Mouse (Mus musculus) thymus, postnatal 10 days (tissue): ENCODE results near the gene Zdhhc7.

Source experiments
- DNase-seq, 2 experiments: peaks; one replicate each; pipeline ENCODE4 v3.0.0; 2021; ENCODE audit warnings: low spot score in 2 of 2

Gene Zdhhc7

DNA sequence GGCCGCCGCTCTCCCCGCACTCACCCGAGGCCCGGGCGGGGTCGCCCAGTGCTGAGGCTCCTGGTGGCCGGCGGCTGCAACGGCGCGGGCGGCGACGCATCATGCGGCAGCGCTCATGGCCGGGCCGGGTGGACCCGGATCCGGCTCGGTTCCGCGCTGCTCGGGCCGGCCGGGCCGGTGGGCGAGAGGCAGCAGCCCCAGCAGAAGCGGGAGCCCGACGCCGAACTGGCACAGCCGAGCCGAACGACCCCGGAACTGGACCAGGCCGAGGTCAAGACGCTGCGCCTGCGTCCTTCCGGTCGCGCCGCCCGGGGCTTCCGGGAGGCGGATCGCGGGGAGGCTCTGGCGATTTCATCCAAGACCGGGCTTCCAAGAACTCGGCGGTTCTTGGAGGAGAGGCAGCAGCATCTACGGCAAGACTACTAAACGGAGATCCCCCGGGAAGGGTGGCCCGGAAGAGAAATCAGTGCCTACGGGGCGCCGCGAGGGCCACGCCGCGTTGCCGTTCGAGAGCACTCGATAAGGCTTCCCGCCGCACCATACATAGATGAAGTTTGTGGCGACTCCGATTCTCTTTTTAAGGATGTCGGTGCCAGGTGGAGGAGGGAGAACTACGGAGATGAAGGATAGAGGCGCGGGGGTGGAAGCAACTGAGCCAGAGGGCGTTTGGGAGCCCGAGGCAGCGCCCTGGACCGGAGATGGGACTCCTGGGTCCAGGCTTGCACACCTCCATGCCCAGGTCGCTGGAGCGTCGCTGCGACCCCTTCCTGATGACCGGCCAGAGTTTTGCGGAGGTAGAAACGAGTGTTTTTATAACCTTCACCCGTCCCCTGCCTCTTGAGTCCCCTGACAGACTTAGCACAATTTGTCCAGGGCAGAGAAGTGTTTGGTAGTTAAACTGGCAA is at the start of gene Zdhhc7:
Gene Zdhhc7 (minus strand): TSS at position 415 of the 905 bp plus-strand sequence.
- peak; percentile 60 to 72 for DNase-seq

GRCm38 (mm10) chr8:120150028-120150427 is 48.7 kb upstream of the Zdhhc7 start:
- no peak for DNase-seq

DNA sequence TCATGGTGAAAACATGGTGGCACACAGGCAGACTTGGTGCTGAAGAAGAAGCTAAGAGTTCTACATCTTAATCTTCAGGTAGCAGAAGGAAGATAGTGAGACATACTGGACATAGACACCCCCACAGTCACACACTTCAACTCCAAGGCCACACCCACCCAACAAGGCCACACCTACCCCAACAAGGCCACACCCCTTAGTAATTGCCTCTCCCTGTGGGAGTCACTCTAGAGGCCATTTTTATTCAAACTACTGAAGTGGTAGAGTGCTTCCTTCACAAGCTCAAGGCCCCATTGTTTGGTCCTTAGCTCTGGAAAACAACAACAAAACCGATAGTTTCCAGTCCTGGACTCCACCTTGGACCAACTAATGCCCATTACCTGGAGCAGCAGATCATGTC is 44.8 kb upstream of the Zdhhc7 start:
- DNase-seq: no peak

DNA sequence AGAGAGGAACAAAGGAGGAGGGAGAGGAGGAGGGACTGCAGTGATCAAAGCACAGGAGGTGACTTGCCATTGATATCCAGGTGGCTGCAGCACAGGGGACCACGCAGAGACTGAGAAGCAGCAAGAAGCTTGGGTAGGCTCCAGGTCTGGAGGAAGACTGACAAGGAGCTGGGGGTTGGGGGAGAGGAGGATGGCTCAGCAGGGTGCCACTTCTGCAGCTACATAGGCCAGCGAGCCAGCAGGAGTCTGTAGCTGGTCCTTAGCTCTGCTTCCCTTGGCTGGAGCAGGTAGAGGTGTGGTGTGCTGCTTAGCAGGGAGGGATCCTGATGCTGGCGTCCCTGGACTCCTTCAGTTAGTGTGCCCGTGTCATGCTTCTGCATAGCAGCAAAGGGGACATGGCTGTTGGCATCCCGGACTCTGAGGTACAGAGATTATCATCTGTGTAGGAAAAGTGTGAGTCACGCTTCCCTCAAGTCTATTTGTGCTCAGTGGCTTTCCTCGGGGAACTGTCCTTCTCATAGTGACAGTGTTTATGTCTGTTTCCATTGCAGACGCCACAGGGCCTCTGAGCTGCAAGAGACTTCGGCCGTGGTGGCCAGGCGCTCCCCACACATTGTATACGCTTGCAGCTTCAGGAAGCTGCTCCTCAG is 43.5 kb upstream of the Zdhhc7 start:
- DNase-seq: no peak

- DNase-seq: no peak
Measured at GRCm38 (mm10) chr8:120143911-120144651, 42.8 kb upstream of the Zdhhc7 start.

DNA sequence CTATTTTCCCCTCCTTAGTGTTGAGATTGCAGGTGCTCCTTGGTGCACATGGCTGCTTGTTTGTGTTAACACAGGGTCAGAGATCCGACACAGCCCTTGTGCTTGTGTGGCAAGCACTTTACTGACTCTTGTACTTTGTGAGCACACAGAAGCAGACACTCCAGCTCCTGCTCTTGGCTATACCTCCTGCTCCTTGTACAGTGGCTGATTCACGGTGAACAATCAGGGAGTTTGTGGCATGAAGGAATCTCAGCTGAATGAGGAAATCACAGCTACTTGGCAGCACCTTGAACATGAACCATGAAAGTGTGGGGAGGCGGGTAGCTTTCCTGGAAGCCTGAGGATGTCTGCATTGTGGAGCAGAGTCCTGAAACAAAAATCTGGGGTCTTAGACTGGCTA is 39.5 kb upstream of the Zdhhc7 start:
- DNase-seq: no peak

- no peak for DNase-seq
Measured at GRCm38 (mm10) chr8:120138958-120139357, 37.7 kb upstream of the Zdhhc7 start.

GRCm38 (mm10) chr8:120136618-120137017 is 35.3 kb upstream of the Zdhhc7 start:
- no peak for DNase-seq

DNA sequence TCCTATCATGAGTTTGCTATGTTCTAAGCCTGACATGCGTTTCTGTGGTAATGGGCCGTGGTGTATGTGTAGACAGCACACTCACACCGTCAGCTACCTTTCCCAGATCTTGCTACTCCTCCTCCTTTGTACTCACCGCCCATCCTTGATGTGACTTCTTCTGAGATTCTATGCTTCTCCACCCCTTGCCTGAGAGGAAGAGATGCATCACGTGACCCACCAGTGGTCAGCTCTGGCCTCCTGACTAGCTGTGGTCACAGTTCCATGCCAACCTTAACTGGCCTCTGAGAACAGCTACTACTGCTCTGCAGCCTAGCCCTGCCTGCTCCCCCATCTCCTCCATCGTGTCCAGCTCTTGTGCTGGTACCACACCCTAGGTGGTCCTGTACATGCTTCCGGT is 34.4 kb upstream of the Zdhhc7 start:
- DNase-seq: no peak

DNA sequence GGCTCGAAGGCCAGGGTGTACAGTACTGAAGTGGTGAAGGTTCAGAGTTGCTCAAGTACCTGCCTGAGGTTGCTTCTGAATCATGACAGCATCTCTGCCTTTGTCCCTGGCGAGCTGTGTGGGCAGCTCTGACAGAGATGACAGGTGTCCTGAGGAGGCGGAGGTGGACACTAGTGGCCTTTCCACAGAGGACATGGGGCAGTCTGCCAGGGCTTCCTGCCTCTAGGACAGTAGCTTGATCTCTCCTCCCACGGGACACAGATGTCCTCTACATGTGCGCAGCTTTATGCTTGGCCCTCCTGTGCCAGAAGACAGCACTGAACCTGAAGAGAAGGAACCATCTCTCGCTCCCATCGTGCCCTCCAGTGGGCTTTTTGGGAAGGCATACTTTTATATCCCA is 31.9 kb upstream of the Zdhhc7 start:
- no peak for DNase-seq

DNA sequence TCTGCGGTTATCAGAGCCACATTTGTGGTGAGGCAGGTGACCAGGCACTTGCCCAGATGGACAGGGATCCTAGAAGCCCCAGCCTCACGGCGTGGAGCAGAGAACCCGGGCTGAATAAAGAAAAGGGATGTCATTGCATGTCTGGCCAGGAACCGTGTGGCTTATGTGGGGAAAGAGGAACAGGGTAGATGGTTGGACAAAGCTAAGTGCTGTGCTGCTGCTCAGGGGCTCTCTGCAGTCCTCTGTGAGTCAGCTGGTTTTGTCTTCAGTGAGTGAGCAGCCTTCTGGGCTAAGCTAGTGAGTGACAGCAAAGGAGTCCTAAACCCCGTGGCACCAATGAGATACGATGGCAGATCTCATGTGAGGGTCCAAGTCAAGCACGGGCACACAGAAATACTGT is 29.9 kb upstream of the Zdhhc7 start:
- no peak for DNase-seq

DNA sequence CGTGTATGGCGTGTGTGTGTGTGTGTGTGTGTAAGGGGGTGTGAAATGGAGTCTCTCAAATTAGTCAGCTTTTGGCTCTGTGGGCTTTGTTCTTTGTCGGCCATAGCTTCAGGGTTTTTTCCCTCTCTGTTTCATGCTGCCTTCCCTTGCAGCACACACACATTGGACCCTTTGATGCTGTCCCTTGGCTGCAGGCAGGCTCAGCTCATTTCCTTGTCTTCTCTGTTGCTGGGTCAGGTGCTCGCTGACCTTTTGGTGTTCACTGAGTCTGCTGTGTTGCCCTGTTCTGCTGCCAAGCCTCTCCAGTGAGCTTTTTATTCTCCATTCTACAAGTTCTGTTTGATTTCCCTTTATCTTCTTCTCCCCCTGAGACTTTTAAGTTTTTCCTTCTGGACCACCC is 28.3 kb upstream of the Zdhhc7 start:
- no peak for DNase-seq

- no peak for DNase-seq
Measured at GRCm38 (mm10) chr8:120126357-120127161, 25.3 kb upstream of the Zdhhc7 start.

GRCm38 (mm10) chr8:120124836-120125389 is 23.6 kb upstream of the Zdhhc7 start:
- no peak for DNase-seq

- no peak for DNase-seq
Measured at GRCm38 (mm10) chr8:120124261-120124660, 23.0 kb upstream of the Zdhhc7 start.

DNA sequence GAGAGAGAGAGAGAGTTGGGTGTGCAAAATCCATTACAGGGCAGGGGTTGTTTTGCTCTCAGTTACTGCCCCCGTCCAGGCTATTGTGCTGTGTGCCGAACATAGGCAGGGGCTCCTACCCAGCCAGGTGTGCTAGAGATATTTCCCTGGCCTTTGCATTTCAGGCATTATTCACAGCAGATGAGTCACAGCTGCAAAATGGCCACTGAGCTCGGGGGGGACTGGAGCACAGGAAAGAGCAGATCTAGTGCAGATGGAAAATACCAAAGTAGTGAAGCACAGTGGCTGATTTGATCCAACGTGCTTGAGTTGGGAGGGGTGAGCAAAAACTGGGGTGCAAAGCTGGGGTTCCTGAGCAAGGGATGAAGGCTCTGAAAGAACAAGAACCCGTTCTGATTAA is 19.7 kb upstream of the Zdhhc7 start:
- DNase-seq: no peak

GRCm38 (mm10) chr8:120119931-120120330 is 18.6 kb upstream of the Zdhhc7 start:
- no peak for DNase-seq

DNA sequence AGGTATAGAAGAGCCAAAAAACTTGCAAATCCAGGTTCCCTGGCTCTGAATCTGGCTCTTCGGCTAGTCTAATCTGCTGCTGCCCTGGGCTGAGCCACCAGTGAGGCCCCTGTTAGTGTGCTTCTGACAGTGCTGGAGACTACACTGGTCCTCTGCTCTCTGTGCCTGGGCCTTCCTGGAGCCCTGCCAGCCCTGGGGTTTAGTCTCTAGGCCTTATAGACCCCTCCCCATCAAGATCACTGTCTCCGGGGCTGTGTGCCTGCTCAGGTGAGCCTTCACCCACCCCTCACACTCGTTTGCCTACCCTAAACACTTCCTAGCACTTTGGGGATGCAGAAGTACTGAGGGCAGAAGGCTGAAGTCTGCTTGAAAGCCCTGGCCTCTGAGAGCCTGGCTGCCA is 18.1 kb upstream of the Zdhhc7 start:
- DNase-seq: no peak

DNA sequence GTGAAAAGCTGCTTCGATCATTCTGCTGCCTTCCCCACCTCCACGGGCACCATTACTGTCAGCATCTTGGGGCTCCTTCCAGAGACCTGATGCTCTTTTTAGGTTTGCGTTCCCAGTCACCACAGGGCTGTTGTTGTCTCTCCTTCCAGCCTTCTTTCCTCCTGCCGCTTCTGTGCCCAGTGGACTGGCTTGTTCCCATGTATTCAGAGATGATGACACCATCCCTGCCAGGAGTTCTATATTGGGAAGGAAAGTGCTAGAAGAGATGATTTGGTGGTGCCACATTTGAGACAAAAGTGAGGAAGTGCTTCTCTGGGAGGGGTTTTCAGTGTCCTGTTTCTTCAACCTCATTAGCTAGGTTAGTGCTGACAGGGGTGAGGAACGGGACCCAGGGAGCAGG is 17.6 kb upstream of the Zdhhc7 start:
- DNase-seq: no peak

DNA sequence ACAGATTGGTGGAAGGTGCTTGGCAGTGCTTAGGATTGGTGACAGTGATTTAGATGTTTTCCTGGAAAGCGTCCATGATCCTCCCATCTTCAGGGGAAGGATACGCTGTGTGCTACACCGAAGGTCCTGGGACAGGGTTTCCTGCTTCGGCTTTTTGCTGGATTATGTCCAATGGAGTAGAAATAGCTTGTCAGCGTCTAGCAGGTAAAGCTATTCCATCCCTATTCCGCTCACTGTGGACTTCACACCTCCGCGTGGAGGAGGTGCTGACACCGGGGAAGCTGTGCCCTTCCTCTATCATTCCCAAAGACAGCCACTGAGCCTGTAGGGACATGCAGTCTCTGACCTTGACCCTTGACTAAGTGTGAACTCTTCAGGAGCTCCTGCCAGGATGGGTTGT is 16.9 kb upstream of the Zdhhc7 start:
- DNase-seq: no peak

DNA sequence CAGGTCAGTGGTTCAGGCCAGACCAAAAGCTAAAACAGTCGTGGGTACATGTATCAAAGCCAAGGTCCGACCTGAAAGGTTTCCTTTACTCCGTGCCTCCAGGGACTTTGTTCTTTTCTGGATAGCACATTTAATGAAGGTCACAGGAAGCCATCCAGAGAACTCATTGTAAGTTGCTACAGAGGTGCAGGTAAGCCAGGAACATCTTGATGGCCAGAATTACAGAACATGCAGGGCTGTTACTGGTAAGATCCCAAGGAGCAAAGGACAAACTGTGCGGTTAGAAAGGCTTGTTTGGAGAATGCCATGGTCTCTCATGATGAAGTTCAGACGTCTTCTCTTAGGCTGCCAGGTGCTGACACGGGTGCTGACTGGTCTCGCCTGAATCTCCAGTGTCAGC is 15.3 kb upstream of the Zdhhc7 start:
- no peak for DNase-seq
